Mouse (Mus musculus): ENCODE measurements around the gene Vmn1r91. TPM values are rescaled to one million over a fixed set of nuclear protein-coding genes. Genes with fewer than 3 reads are reported as not detected.
"Not testable (repeated sequence)": the region's sequence is repeated elsewhere in the genome, so short reads cannot be mapped to it uniquely, and the experiment has no call there.

Gene Vmn1r91
- polyA plus RNA-seq (2015; fragmentation: Nextera tagmentation; extraction: Ambion mirVana): not detected in 2 replicates

GRCm38 (mm10) chr7:20099380-20099779, at the start of gene Vmn1r91:
Gene Vmn1r91 (plus strand): TSS chr7:20099680.
- not testable (repeated sequence) for ATAC-seq; H3K4me2 ChIP-seq; H3K36me3 ChIP-seq (ENCODE audit: poor library complexity, severe bottlenecking); H3K9me3 ChIP-seq (replicated peaks); H3K9ac ChIP-seq; H3K27me3 ChIP-seq; H3K4me1 ChIP-seq; H3K4me3 ChIP-seq; H3K27ac ChIP-seq
- 87% methylated on average over 5 of the region's 5 CpGs for WGBS

GRCm38 (mm10) chr7:20064100-20064499, 35.4 kb upstream of the Vmn1r91 start:
- not testable (repeated sequence) for H3K9ac ChIP-seq; H3K4me2 ChIP-seq; H3K4me1 ChIP-seq; H3K4me3 ChIP-seq; H3K27me3 ChIP-seq; H3K27ac ChIP-seq; H3K36me3 ChIP-seq (ENCODE audit: poor library complexity, severe bottlenecking); ATAC-seq
- WGBS: 65% methylated on average over 4 of the region's 4 CpGs
- peaks cover 19% of the 10 kb centered on the region for H3K9me3 ChIP-seq (replicated peaks)

- H3K36me3 ChIP-seq (ENCODE audit: poor library complexity, severe bottlenecking); ATAC-seq; H3K9ac ChIP-seq; H3K4me1 ChIP-seq; H3K27ac ChIP-seq; H3K27me3 ChIP-seq; H3K4me2 ChIP-seq; H3K9me3 ChIP-seq (replicated peaks); H3K4me3 ChIP-seq: not testable (repeated sequence)
- WGBS: 70% methylated on average over 18 of the region's 18 CpGs
These were observed 21.4 kb upstream of the Vmn1r91 start for GRCm38 (mm10) chr7:20078118-20078517.

- H3K4me1 ChIP-seq; H3K9ac ChIP-seq; H3K27me3 ChIP-seq; ATAC-seq; H3K36me3 ChIP-seq (ENCODE audit: poor library complexity, severe bottlenecking); H3K4me2 ChIP-seq; H3K27ac ChIP-seq; H3K9me3 ChIP-seq (replicated peaks); H3K4me3 ChIP-seq: not testable (repeated sequence)
- no CpG with 5 or more reads among the region's 2 CpGs for WGBS
These were observed 23.0 kb downstream of the Vmn1r91 start, which contains the start of gene Gm16442 for GRCm38 (mm10) chr7:20122479-20122878. Gene Gm16442 (minus strand): TSS chr7:20122579.

- H3K4me3 ChIP-seq; ATAC-seq; H3K9ac ChIP-seq; H3K4me1 ChIP-seq; H3K9me3 ChIP-seq (replicated peaks); H3K36me3 ChIP-seq (ENCODE audit: poor library complexity, severe bottlenecking); H3K4me2 ChIP-seq; H3K27me3 ChIP-seq; H3K27ac ChIP-seq: not testable (repeated sequence)
- WGBS: no CpG with 5 or more reads among the region's 5 CpGs
These were observed 39.5 kb downstream of the Vmn1r91 start, which contains the start of gene Vmn1r93 for GRCm38 (mm10) chr7:20138988-20139387. Gene Vmn1r93 (minus strand): TSS chr7:20139088.

Other genes starting within 250 kb of the Vmn1r91 start
- gene Gm19345, start 247.7 kb upstream of the Vmn1r91 start, polyA plus RNA-seq (2015; fragmentation: Nextera tagmentation; extraction: Ambion mirVana): 2.3 and 3.9 TPM in 2 replicates
- gene Ceacam16, start 238.4 kb upstream of the Vmn1r91 start, polyA plus RNA-seq (2015; fragmentation: Nextera tagmentation; extraction: Ambion mirVana): not detected in 2 replicates
- not detected in 2 replicates for gene Ceacam19, start 211.7 kb upstream of the Vmn1r91 start, polyA plus RNA-seq (2015; fragmentation: Nextera tagmentation; extraction: Ambion mirVana)
- gene Pvr, start 178.5 kb upstream of the Vmn1r91 start, polyA plus RNA-seq (2015; fragmentation: Nextera tagmentation; extraction: Ambion mirVana): 4.9 and 5.1 TPM in 2 replicates
- not detected in 2 replicates for gene Igsf23, start 148.9 kb upstream of the Vmn1r91 start, polyA plus RNA-seq (2015; fragmentation: Nextera tagmentation; extraction: Ambion mirVana)
- not detected in 2 replicates for gene Ceacam20, start 134.3 kb upstream of the Vmn1r91 start, polyA plus RNA-seq (2015; fragmentation: Nextera tagmentation; extraction: Ambion mirVana)
- gene Nlrp9b, start 108.2 kb upstream of the Vmn1r91 start, polyA plus RNA-seq (2015; fragmentation: Nextera tagmentation; extraction: Ambion mirVana): not detected in 2 replicates
- gene Gm16442, start 22.9 kb downstream of the Vmn1r91 start, polyA plus RNA-seq (2015; fragmentation: Nextera tagmentation; extraction: Ambion mirVana): not detected in 2 replicates
- gene Vmn1r93, start 39.4 kb downstream of the Vmn1r91 start, polyA plus RNA-seq (2015; fragmentation: Nextera tagmentation; extraction: Ambion mirVana): not detected in 2 replicates
- not detected in 2 replicates for gene Vmn1r94, start 68.7 kb downstream of the Vmn1r91 start, polyA plus RNA-seq (2015; fragmentation: Nextera tagmentation; extraction: Ambion mirVana)
- not detected in 2 replicates for gene Vmn1r95, start 94.0 kb downstream of the Vmn1r91 start, polyA plus RNA-seq (2015; fragmentation: Nextera tagmentation; extraction: Ambion mirVana)
- gene Gm6164, start 105.9 kb downstream of the Vmn1r91 start, polyA plus RNA-seq (2015; fragmentation: Nextera tagmentation; extraction: Ambion mirVana): not detected in 2 replicates
- not detected in 2 replicates for gene Gm4498, start 134.1 kb downstream of the Vmn1r91 start, polyA plus RNA-seq (2015; fragmentation: Nextera tagmentation; extraction: Ambion mirVana)
- not detected in 2 replicates for gene Gm5890, start 163.2 kb downstream of the Vmn1r91 start, polyA plus RNA-seq (2015; fragmentation: Nextera tagmentation; extraction: Ambion mirVana)
- not detected in 2 replicates for gene Gm4133, start 234.4 kb downstream of the Vmn1r91 start, polyA plus RNA-seq (2015; fragmentation: Nextera tagmentation; extraction: Ambion mirVana)

All from forebrain, embryonic 13.5 days (tissue).